Mouse (Mus musculus): ENCODE measurements around the gene Mdm2. TPM values are rescaled to one million over a fixed set of nuclear protein-coding genes. Genes with fewer than 3 reads are reported as not detected.
"Not testable (repeated sequence)": the region's sequence is repeated elsewhere in the genome, so short reads cannot be mapped to it uniquely, and the experiment has no call there.

The Mdm2 gene
- 10 to 100 TPM; 49.9 to 50.4 TPM for total RNA-seq (2021)
- long read RNA-seq, experiment 1, transcript Mdm2-201 (12 exons, 3,099 nt): major isoform, 17 of 44 reads
- long read RNA-seq, experiment 1, partial matches to known transcripts: 9 of 44 reads
- long read RNA-seq, experiment 1, other reads (novel, unspliced or antisense): 18 of 44 reads
- long read RNA-seq, experiment 2, transcript Mdm2-201 (12 exons, 3,099 nt): major isoform, 16 of 49 reads
- long read RNA-seq, experiment 2, partial matches to known transcripts: 7 of 49 reads
- long read RNA-seq, experiment 2, other reads (novel, unspliced or antisense): 25 of 49 reads

- peak; percentile 97 to 98 for DNase-seq (ENCODE audit: low spot score in 2 of 2)
Measured at GRCm38 (mm10) chr10:117710604-117711141, at the start of gene Mdm2. Gene Mdm2 (minus strand): TSS chr10:117710758.

GRCm38 (mm10) chr10:117759844-117760630 is 49.5 kb upstream of the Mdm2 start:
- no peak for DNase-seq (ENCODE audit: low spot score in 2 of 2)

More at GRCm38 (mm10) chr10:117710604-117711141, at the start of gene Mdm2:
- intact Hi-C loops (cut with DNase I): no loop called here

GRCm38 (mm10) chr10:117758749-117759727 is 48.5 kb upstream of the Mdm2 start:
- DNase-seq (ENCODE audit: low spot score in 2 of 2): no peak
- intact Hi-C loops (cut with DNase I): no loop called here

More at GRCm38 (mm10) chr10:117759844-117760630, 49.5 kb upstream of the Mdm2 start:
- intact Hi-C loops (cut with DNase I): no loop called here

GRCm38 (mm10) chr10:117758344-117758743 is 47.8 kb upstream of the Mdm2 start:
- intact Hi-C loops (cut with DNase I); DNase-seq (ENCODE audit: low spot score in 2 of 2): not testable (repeated sequence)

DNA sequence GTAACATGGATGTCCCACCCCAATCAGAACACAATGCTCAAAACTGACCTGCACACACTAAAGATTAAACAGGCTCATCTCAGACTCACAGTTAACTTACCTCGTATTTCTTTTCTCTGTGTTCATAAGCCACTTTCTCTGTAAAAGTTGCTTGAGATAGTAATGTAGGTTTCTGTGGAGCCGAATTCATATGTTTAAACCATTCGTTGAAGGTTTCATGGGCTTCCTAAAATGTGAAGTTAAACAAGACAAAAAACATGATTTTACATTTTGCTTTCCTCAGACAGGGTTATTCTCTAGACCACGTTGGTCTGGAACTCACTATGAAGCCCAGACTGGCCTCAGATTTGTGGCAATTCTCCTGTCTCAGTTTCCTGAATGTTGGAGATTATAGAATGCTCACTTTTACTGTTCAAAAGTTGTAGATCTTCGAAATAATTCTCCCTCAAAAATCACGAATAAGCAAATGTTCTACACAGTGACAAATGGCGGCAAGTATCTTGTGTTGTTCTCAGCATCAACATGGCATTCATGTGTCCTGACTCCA is 47.3 kb upstream of the Mdm2 start:
- DNase-seq (ENCODE audit: low spot score in 2 of 2): no peak
- intact Hi-C loops (cut with DNase I): no loop called here

DNA sequence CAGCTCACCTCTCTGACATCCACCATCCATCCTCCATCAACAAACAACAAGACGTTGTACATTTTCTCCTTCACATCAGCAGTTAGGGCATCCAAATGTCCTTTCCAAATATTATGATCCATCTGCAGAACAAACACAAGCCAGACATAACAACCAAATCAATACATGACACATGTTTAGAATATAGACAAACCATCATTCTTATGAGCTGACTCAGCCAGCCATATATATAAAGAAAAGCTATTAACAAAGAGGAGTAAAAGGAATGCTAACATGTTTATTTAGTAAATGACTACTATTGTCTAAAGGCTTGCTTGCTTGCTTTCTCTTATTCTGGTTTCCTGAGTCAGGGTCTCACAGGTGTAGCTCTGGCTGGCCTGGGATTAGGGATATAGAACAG is 46.7 kb upstream of the Mdm2 start:
- DNase-seq (ENCODE audit: low spot score in 2 of 2): no peak
- intact Hi-C loops (cut with DNase I): no loop called here

DNA sequence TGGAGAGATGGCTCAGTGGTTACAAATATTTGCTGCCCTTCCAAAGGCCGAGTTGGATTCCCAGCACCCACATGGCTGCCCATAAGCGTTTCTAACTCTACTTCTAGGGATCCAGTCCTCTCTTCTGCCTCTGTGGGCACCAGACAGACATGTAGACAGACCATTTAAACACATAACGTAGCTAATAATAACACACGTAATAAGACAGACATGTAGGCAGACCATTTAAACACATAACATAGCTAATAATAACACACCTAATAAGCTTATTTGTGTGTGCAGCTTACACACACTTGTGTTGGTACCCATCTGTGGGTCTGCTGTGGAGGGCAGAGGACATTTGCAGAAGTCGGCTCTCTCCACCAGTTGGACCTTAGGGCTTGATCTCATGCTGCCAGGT is 46.2 kb upstream of the Mdm2 start:
- intact Hi-C loops (cut with DNase I): no loop called here
- no peak for DNase-seq (ENCODE audit: low spot score in 2 of 2)

GRCm38 (mm10) chr10:117755799-117756467 is 45.4 kb upstream of the Mdm2 start:
- DNase-seq (ENCODE audit: low spot score in 2 of 2): no peak
- intact Hi-C loops (cut with DNase I): no loop called here

- intact Hi-C loops (cut with DNase I): no loop called here
- DNase-seq (ENCODE audit: low spot score in 2 of 2): no peak
Measured at GRCm38 (mm10) chr10:117755086-117755798, 44.7 kb upstream of the Mdm2 start.

DNA sequence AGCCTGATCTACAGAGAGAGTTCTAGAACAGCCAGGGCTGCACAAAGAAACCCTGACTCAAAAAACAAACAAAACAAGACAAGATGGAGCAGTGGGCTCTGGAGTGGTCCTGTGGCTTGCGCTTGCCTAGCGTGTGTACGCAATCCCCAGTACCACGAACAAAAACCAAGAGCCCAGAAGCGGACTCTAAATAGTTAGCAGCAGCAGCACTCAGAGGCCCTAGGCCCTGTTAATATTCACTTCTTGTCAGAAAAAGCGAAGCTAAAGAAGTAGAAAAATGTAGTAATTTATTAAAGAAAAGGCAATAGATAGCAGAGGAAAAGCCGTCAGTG is 44.0 kb upstream of the Mdm2 start:
- intact Hi-C loops (cut with DNase I): no loop called here
- no peak for DNase-seq (ENCODE audit: low spot score in 2 of 2)

DNA sequence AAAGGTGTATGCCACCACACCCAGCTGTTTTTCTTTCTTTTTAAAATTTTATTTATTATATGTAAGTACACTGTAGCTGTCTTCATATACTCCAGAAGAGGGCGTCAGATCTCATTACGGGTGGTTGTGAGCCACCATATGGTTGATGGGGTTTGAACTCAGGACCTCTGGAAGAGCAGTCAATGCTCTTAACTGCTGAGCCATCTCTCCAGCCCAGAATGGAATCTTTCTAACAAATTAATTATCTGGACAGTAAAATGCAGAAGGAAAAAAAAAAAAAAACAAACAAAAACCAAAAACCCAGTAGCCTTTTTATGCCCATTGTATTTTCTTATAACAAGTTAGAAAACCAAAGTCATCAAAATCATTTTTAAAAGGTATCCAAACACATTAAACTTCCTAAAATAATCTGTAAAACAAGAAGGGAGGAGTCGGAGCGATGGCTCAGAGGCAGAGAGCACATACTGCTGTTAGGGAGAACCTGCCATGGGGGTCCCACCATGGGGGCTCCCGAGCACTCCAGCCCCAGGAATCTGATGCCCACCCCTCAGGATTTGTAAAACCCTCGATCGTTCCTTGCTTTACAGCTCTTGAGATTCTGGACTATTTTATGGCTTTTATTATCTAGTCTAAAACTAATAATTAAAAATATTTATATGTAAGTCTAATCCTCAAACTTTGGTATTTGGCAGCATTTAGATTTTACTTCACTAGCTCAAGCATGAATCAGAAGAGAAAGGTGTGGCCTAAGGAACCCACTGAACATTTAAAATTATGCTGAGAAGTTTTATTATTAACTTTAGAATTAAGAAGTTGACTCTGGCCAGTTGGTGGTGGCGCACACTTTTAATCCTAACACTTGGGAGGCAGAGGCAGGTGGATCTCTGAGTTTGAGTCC is 43.4 kb upstream of the Mdm2 start:
- DNase-seq (ENCODE audit: low spot score in 2 of 2): no peak
- intact Hi-C loops (cut with DNase I): no loop called here

DNA sequence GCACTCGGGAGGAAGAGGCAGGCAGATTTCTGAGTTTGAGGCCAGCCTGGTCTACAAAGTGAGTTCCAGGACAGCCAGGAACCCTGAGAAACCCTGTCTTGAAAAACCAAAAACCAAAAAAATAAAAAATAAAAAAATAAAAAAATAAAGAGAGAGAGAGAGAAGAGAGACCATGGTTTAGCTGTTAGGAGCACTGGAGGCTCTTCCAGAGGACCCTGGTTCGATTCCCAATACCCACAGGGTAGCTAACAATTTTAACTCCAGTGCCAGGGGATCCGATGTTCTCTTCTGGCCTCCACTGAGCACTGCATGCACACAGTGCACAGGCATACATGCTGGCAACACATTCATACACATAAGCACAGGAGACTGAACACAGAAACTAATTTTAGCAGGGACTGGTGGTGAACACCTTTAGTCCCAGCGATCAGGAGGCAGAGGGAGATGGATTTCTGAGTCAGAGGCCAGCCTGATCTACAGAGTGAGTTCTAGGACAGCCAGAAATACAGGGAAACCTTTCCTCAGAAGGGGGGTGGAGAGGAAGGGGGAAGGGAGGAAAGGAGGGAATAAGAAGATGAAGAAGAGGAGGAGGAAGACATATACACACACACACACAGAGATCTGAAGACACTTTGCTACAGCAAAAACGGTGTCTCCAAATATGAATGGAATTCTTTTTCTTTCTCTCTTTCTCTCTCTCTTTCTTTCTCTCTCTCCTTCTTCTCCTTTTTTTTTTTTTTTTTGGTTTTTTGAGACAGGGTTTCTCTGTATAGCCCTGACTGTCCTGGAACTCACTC is 42.5 kb upstream of the Mdm2 start:
- intact Hi-C loops (cut with DNase I): no loop called here
- no peak for DNase-seq (ENCODE audit: low spot score in 2 of 2)

- intact Hi-C loops (cut with DNase I): no loop called here
- no peak for DNase-seq (ENCODE audit: low spot score in 2 of 2)
Measured at GRCm38 (mm10) chr10:117752304-117752821, 41.8 kb upstream of the Mdm2 start.

DNA sequence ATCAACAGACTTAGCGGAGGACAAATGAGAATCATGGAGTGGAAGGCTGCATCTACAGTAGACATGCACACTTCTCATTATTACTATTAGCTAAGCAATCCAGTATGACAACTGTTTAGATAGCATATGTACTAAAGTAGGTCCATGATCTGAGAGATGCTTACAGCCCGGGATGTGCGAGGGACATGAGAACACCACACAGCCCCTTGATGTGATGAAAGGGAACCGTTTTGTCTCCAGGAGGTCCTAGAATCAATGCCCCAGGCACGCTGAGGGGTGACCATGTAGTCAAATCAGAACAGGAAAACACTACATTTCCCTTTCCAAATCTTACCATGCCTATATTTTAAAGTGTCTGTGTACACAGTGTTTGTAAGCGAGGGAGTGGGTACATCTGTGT is 41.2 kb upstream of the Mdm2 start:
- DNase-seq (ENCODE audit: low spot score in 2 of 2): no peak
- intact Hi-C loops (cut with DNase I): no loop called here

GRCm38 (mm10) chr10:117751282-117751610 is 40.7 kb upstream of the Mdm2 start:
- intact Hi-C loops (cut with DNase I): no loop called here
- no peak for DNase-seq (ENCODE audit: low spot score in 2 of 2)

DNA sequence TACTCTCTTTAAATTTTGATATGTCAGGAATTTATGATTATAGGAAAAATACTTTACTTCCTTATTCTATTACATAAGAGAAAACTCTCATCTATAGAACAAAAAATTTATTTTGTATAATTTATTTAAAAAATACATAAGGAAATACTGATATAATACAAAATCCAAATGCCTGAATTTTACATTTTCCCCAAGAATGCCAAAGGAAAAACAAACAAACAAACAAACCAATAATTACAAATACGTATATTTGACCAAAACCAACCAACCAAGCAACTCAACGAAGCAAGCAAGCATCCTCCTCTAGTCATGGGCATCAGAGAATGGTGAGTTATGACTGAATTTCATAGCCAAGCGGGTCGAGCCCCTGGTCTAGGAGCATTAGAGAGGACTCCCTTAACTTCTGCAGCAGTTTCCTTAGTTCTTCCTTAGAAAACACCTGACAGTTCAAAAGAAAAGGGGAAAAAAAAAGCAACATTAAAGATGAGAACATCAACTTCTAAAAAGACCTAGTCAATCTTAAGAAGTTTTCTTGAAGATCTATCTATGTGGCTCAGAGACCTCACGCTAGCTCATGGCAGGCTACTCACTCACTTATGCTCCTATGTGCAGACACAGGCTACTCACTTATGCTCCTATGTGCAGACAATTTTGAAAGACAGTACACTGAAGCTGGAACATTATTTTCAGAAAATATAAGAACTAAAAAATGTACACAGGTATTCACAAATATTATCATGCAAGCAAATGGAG is 40.1 kb upstream of the Mdm2 start:
- no peak for DNase-seq (ENCODE audit: low spot score in 2 of 2)
- intact Hi-C loops (cut with DNase I): no loop called here
